Mouse (Mus musculus): ENCODE data around the gene Sln. TPM values are rescaled to one million over a fixed set of nuclear protein-coding genes. Genes with fewer than 3 reads are reported as not detected.

The Sln gene
- polyA plus RNA-seq, 1 experiment from 2014 or later = 3.1 TPM

Other genes starting within 250 kb of the Sln start
- gene Acat1, start 239.8 kb upstream of the Sln start, polyA plus RNA-seq (2015; fragmentation: Nextera tagmentation; extraction: Ambion mirVana) = 127 and 142 TPM in 2 replicates
- 39.2 and 41.6 TPM in 2 replicates for gene Cul5, start 180.2 kb upstream of the Sln start, polyA plus RNA-seq (2015; fragmentation: Nextera tagmentation; extraction: Ambion mirVana)
- 4.3 and 5.1 TPM in 2 replicates for gene Rab39, start 143.9 kb upstream of the Sln start, polyA plus RNA-seq (2015; fragmentation: Nextera tagmentation; extraction: Ambion mirVana)
- gene Slc35f2, start 78.6 kb upstream of the Sln start, polyA plus RNA-seq (2015; fragmentation: Nextera tagmentation; extraction: Ambion mirVana) = 16.3 and 17.0 TPM in 2 replicates
- 17.3 TPM in 2 replicates for gene Elmod1, start 125.1 kb downstream of the Sln start, polyA plus RNA-seq (2015; fragmentation: Nextera tagmentation; extraction: Ambion mirVana)
- 0.82 and 1.5 TPM in 2 replicates for gene Tnfaip8l3, start 218.2 kb downstream of the Sln start, polyA plus RNA-seq (2015; fragmentation: Nextera tagmentation; extraction: Ambion mirVana)

Data from neural tube, embryonic 13.5 days (tissue).